Mouse (Mus musculus) embryonic facial prominence, embryonic 15.5 days (tissue): ENCODE measurements around the gene Tfrc. TPM values are rescaled to one million over a fixed set of nuclear protein-coding genes. Genes with fewer than 3 reads are reported as not detected.

ENCODE experiments used
- ATAC-seq: fragments of 200-750 bp; cut with Nextera tagmentation; 2 replicates; pipeline ENCODE4 v1.8.0; 2017; ENCODE audit warnings: low read depth, moderate TSS enrichment; ENCODE audit not compliant: insufficient number of reproducible peaks, low FRiP score, low TSS enrichment
- H3K27ac ChIP-seq: fragments of 300-500 bp; sonication (generic); replicated peaks from 2 replicates; pipeline ENCODE4 v1.5.1; 2015; ENCODE audit warnings: mild to moderate bottlenecking, inconsistent platforms
- H3K27me3 ChIP-seq: fragments of 300-500 bp; sonication (generic); 2 replicates; pipeline ENCODE4 v1.6.1; 2015; ENCODE audit warnings: inconsistent platforms
- H3K36me3 ChIP-seq: fragments of 300-500 bp; sonication (generic); 2 replicates; pipeline ENCODE4 v1.6.1; 2015; ENCODE audit warnings: mild to moderate bottlenecking, inconsistent platforms
- H3K4me1 ChIP-seq: fragments of 300-500 bp; sonication (generic); 2 replicates; pipeline ENCODE4 v1.6.1; 2015; ENCODE audit warnings: inconsistent platforms
- H3K4me2 ChIP-seq: fragments of 300-500 bp; sonication (generic); replicated peaks from 2 replicates; pipeline ENCODE4 v1.6.1; 2015; ENCODE audit warnings: mild to moderate bottlenecking, inconsistent platforms
- H3K4me3 ChIP-seq: fragments of 300-500 bp; sonication (generic); replicated peaks from 2 replicates; pipeline ENCODE4 v1.5.1; 2015; ENCODE audit warnings: mild to moderate bottlenecking, inconsistent platforms
- H3K9ac ChIP-seq: fragments of 300-500 bp; sonication (generic); 2 replicates; pipeline ENCODE4 v1.6.1; 2015; ENCODE audit warnings: inconsistent platforms
- H3K9me3 ChIP-seq: fragments of 300-500 bp; sonication (generic); replicated peaks from 2 replicates; pipeline ENCODE4 v1.6.1; 2016; ENCODE audit warnings: inconsistent platforms
- WGBS: fragments of 180-500 bp; shearing (Covaris S2); methylation state at CpG from one replicate; pipeline ENCODE4 v1.1.7; 2015; 5-methylcytosine and 5-hydroxymethylcytosine counted together
- polyA plus RNA-seq: library from polyadenylated mRNA; unstranded; fragments of >200 nt; fragmentation: Nextera tagmentation; extraction: Ambion mirVana; gene quantifications from 2 replicates; pipeline ENCODE4 v1.2.1, GENCODE M21; 2015

The Tfrc gene
- polyA plus RNA-seq, 1 experiment from 2014 or later, result 24.0 TPM

DNA sequence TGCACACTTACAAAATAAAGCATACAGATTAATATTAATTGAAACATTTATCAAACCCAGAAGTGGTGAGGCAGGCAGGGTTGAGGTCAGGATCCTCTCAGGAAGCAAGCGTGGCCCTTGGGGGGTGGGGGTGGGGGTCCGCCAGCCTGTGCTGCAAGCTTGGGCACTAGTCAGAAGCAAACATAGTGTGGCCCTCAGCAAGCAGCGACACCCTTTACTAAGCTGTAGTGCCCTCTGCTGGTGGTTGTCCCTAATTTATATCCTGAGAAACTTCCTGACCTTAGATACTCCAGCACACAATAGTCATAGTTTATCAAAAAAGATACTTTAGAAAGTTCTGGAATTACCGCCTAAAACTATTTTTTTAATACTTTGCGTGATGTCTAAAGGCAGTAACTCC, 73.5 kb downstream of the Tfrc start:
- Histone ChIP-seq H3K27ac (no peak overlapping the region), H3K27me3 (no peaks in the 10 kb centered on the region), H3K36me3 (peaks cover 43% of the 10 kb centered on the region), H3K4me2 (no peak overlapping the region), H3K4me1 (no peaks in the 10 kb centered on the region), H3K4me3 (no peak overlapping the region), H3K9ac (no peak overlapping the region), H3K9me3 (no peaks in the 10 kb centered on the region)
- ATAC-seq, result no peak
- WGBS, result 34% methylated on average over 5 of the region's 5 CpGs

Other genes with a start within 250 kb of the Tfrc start
- 0.30 and 0.35 TPM in 2 replicates for gene Tm4sf19, start 208.4 kb upstream of the Tfrc start, polyA plus RNA-seq
- gene Tctex1d2, start 189.2 kb upstream of the Tfrc start, polyA plus RNA-seq, result 31.5 and 39.0 TPM in 2 replicates
- gene Pcyt1a, start 178.0 kb upstream of the Tfrc start, polyA plus RNA-seq, result 39.7 and 41.3 TPM in 2 replicates
- 0.16 TPM in 1 of 2 replicates, not detected in the other for gene Slc51a, start 121.0 kb upstream of the Tfrc start, polyA plus RNA-seq
- not detected in 2 replicates for gene Zdhhc19, start 112.7 kb upstream of the Tfrc start, polyA plus RNA-seq
- 16.3 and 19.3 TPM in 2 replicates for gene Tnk2, start 35.0 kb downstream of the Tfrc start, polyA plus RNA-seq
- 1.2 and 2.3 TPM in 2 replicates for gene Muc4, start 127.0 kb downstream of the Tfrc start, polyA plus RNA-seq
- gene Muc20, start 188.5 kb downstream of the Tfrc start, polyA plus RNA-seq, result 0.55 and 1.2 TPM in 2 replicates
- not detected in 2 replicates for gene Smbd1, start 201.6 kb downstream of the Tfrc start, polyA plus RNA-seq